Mouse (Mus musculus): ENCODE results near the gene Gm20388. TPM values are rescaled to one million over a fixed set of nuclear protein-coding genes. Genes with fewer than 3 reads are reported as not detected.
A peak's percentile ranks its signal among the peaks of the same experiment; 100 is the strongest.

The Gm20388 gene
- polyA plus RNA-seq, 1 experiment from 2014 or later = not detected

GRCm38 (mm10) chr8:120824638-120825037, 914.0 kb downstream of the Gm20388 start:
- peaks cover 35% of the 10 kb centered on the region for H3K27me3 ChIP-seq (ENCODE audit: control insufficient read depth, insufficient read depth, low read length)

GRCm38 (mm10) chr8:120828279-120828678, 917.6 kb downstream of the Gm20388 start:
- no peak overlapping the region for H3K27ac ChIP-seq (replicated peaks in 1 of 2; ENCODE audit: control insufficient read depth in 1 of 2, insufficient read depth in 1 of 2, low read depth in 2 of 2, low read length in 2 of 2)
- no peaks in the 10 kb centered on the region for H3K36me3 ChIP-seq (ENCODE audit: control insufficient read depth, insufficient read depth, low read length)
- H3K4me3 ChIP-seq (ENCODE audit: control insufficient read depth in 1 of 2, insufficient read depth in 1 of 2, low read depth in 1 of 2, low read length in 2 of 2) = no peak overlapping the region
- H3K4me1 ChIP-seq (ENCODE audit: control insufficient read depth in 2 of 2, insufficient read depth in 2 of 2, low read length in 2 of 2) = peaks cover 3 to 7% of the 10 kb centered on the region in 2 experiments; a peak in 2 of 4 replicates
- 12% methylated on average over 14 of the region's 14 CpGs for WGBS
- no peak overlapping the region for H3K4me2 ChIP-seq (ENCODE audit: low read length)
- no peak overlapping the region for H3K9ac ChIP-seq (ENCODE audit: low read length)
- no peak for ATAC-seq (ENCODE audit: insufficient number of reproducible peaks, insufficient read depth, low FRiP score, low read depth)
- peaks cover 4% of the 10 kb centered on the region; the same call in 1 of the 2 replicates for H3K9me3 ChIP-seq (ENCODE audit: control insufficient read depth, low read length)
- peaks cover 32% of the 10 kb centered on the region for H3K27me3 ChIP-seq (ENCODE audit: control insufficient read depth, insufficient read depth, low read length)

More at GRCm38 (mm10) chr8:120824638-120825037, 914.0 kb downstream of the Gm20388 start:
- H3K9me3 ChIP-seq (ENCODE audit: control insufficient read depth, low read length) = peaks cover 4% of the 10 kb centered on the region; the same call in 1 of the 2 replicates
- no peak overlapping the region for H3K4me3 ChIP-seq (ENCODE audit: control insufficient read depth in 1 of 2, insufficient read depth in 1 of 2, low read depth in 1 of 2, low read length in 2 of 2)
- H3K4me1 ChIP-seq (ENCODE audit: control insufficient read depth in 2 of 2, insufficient read depth in 2 of 2, low read length in 2 of 2) = no peaks in the 10 kb centered on the region
- 33% methylated on average over 7 of the region's 7 CpGs for WGBS
- H3K4me2 ChIP-seq (ENCODE audit: low read length) = no peak overlapping the region
- no peak for ATAC-seq (ENCODE audit: insufficient number of reproducible peaks, insufficient read depth, low FRiP score, low read depth)
- no peak overlapping the region for H3K27ac ChIP-seq (replicated peaks in 1 of 2; ENCODE audit: control insufficient read depth in 1 of 2, insufficient read depth in 1 of 2, low read depth in 2 of 2, low read length in 2 of 2)
- no peak overlapping the region for H3K9ac ChIP-seq (ENCODE audit: low read length)
- no peaks in the 10 kb centered on the region for H3K36me3 ChIP-seq (ENCODE audit: control insufficient read depth, insufficient read depth, low read length)

GRCm38 (mm10) chr8:120830661-120831060, 920.0 kb downstream of the Gm20388 start:
- H3K4me1 ChIP-seq (ENCODE audit: control insufficient read depth in 2 of 2, insufficient read depth in 2 of 2, low read length in 2 of 2) = peaks cover 3 to 7% of the 10 kb centered on the region in 2 experiments; a peak in 2 of 4 replicates
- no peak for ATAC-seq (ENCODE audit: insufficient number of reproducible peaks, insufficient read depth, low FRiP score, low read depth)
- WGBS = 85% methylated on average over 12 of the region's 12 CpGs
- no peak overlapping the region for H3K9ac ChIP-seq (ENCODE audit: low read length)
- peaks cover 47% of the 10 kb centered on the region for H3K27me3 ChIP-seq (ENCODE audit: control insufficient read depth, insufficient read depth, low read length)
- H3K4me2 ChIP-seq (ENCODE audit: low read length) = no peak overlapping the region
- H3K9me3 ChIP-seq (ENCODE audit: control insufficient read depth, low read length) = no peaks in the 10 kb centered on the region
- H3K27ac ChIP-seq (replicated peaks in 1 of 2; ENCODE audit: control insufficient read depth in 1 of 2, insufficient read depth in 1 of 2, low read depth in 2 of 2, low read length in 2 of 2) = no peak overlapping the region
- no peak overlapping the region for H3K4me3 ChIP-seq (ENCODE audit: control insufficient read depth in 1 of 2, insufficient read depth in 1 of 2, low read depth in 1 of 2, low read length in 2 of 2)
- H3K36me3 ChIP-seq (ENCODE audit: control insufficient read depth, insufficient read depth, low read length) = no peaks in the 10 kb centered on the region

- H3K4me1 ChIP-seq (ENCODE audit: control insufficient read depth in 2 of 2, insufficient read depth in 2 of 2, low read length in 2 of 2) = peaks cover 3 to 7% of the 10 kb centered on the region in 2 experiments; a peak in 2 of 4 replicates
- H3K9me3 ChIP-seq (ENCODE audit: control insufficient read depth, low read length) = no peaks in the 10 kb centered on the region
- 5% methylated on average over 13 of the region's 14 CpGs for WGBS
- H3K9ac ChIP-seq (ENCODE audit: low read length) = no peak overlapping the region
- H3K4me3 ChIP-seq (ENCODE audit: control insufficient read depth in 1 of 2, insufficient read depth in 1 of 2, low read depth in 1 of 2, low read length in 2 of 2) = peak overlapping the region; percentile 4 to 18; a peak in 2 of 4 replicates
- ATAC-seq (ENCODE audit: insufficient number of reproducible peaks, insufficient read depth, low FRiP score, low read depth) = no peak
- H3K27ac ChIP-seq (replicated peaks in 1 of 2; ENCODE audit: control insufficient read depth in 1 of 2, insufficient read depth in 1 of 2, low read depth in 2 of 2, low read length in 2 of 2) = no peak overlapping the region
- peak overlapping the region; percentile 60 for H3K4me2 ChIP-seq (ENCODE audit: low read length)
- H3K36me3 ChIP-seq (ENCODE audit: control insufficient read depth, insufficient read depth, low read length) = no peaks in the 10 kb centered on the region
- peaks cover 46% of the 10 kb centered on the region for H3K27me3 ChIP-seq (ENCODE audit: control insufficient read depth, insufficient read depth, low read length)
Observed at GRCm38 (mm10) chr8:120832022-120832421, 921.4 kb downstream of the Gm20388 start.

- H3K4me3 ChIP-seq (ENCODE audit: control insufficient read depth in 1 of 2, insufficient read depth in 1 of 2, low read depth in 1 of 2, low read length in 2 of 2) = no peak overlapping the region
- H3K27me3 ChIP-seq (ENCODE audit: control insufficient read depth, insufficient read depth, low read length) = peaks cover 41% of the 10 kb centered on the region
- no peaks in the 10 kb centered on the region for H3K36me3 ChIP-seq (ENCODE audit: control insufficient read depth, insufficient read depth, low read length)
- H3K4me2 ChIP-seq (ENCODE audit: low read length) = no peak overlapping the region
- no peak overlapping the region for H3K27ac ChIP-seq (replicated peaks in 1 of 2; ENCODE audit: control insufficient read depth in 1 of 2, insufficient read depth in 1 of 2, low read depth in 2 of 2, low read length in 2 of 2)
- H3K4me1 ChIP-seq (ENCODE audit: control insufficient read depth in 2 of 2, insufficient read depth in 2 of 2, low read length in 2 of 2) = peaks cover 3 to 7% of the 10 kb centered on the region in 2 experiments; a peak in 2 of 4 replicates
- H3K9ac ChIP-seq (ENCODE audit: low read length) = no peak overlapping the region
- no peak for ATAC-seq (ENCODE audit: insufficient number of reproducible peaks, insufficient read depth, low FRiP score, low read depth)
- H3K9me3 ChIP-seq (ENCODE audit: control insufficient read depth, low read length) = no peaks in the 10 kb centered on the region
- WGBS = 46% methylated on average over 4 of the region's 4 CpGs
Observed at GRCm38 (mm10) chr8:120833196-120833595, 922.6 kb downstream of the Gm20388 start.

GRCm38 (mm10) chr8:120839031-120839430, 928.4 kb downstream of the Gm20388 start:
- Histone ChIP-seq H3K27me3 (ENCODE audit: control insufficient read depth, insufficient read depth, low read length) (peaks cover 20% of the 10 kb centered on the region), H3K9me3 (ENCODE audit: control insufficient read depth, low read length) (no peaks in the 10 kb centered on the region), H3K4me1 (ENCODE audit: control insufficient read depth in 2 of 2, insufficient read depth in 2 of 2, low read length in 2 of 2) (peaks cover 9% of the 10 kb centered on the region in 2 experiments), H3K4me2 (ENCODE audit: low read length) (no peak overlapping the region), H3K4me3 (ENCODE audit: control insufficient read depth in 1 of 2, insufficient read depth in 1 of 2, low read depth in 1 of 2, low read length in 2 of 2) (no peak overlapping the region), H3K36me3 (ENCODE audit: control insufficient read depth, insufficient read depth, low read length) (no peaks in the 10 kb centered on the region), H3K27ac (replicated peaks in 1 of 2; ENCODE audit: control insufficient read depth in 1 of 2, insufficient read depth in 1 of 2, low read depth in 2 of 2, low read length in 2 of 2) (no peak overlapping the region), H3K9ac (ENCODE audit: low read length) (no peak overlapping the region)
- no peak for ATAC-seq (ENCODE audit: insufficient number of reproducible peaks, insufficient read depth, low FRiP score, low read depth)
- WGBS = 63% methylated on average over 14 of the region's 14 CpGs

GRCm38 (mm10) chr8:120843084-120843483, 932.4 kb downstream of the Gm20388 start:
- no peak overlapping the region for H3K4me2 ChIP-seq (ENCODE audit: low read length)
- peaks cover 20% of the 10 kb centered on the region for H3K27me3 ChIP-seq (ENCODE audit: control insufficient read depth, insufficient read depth, low read length)
- no peak overlapping the region for H3K27ac ChIP-seq (replicated peaks in 1 of 2; ENCODE audit: control insufficient read depth in 1 of 2, insufficient read depth in 1 of 2, low read depth in 2 of 2, low read length in 2 of 2)
- no peaks in the 10 kb centered on the region for H3K36me3 ChIP-seq (ENCODE audit: control insufficient read depth, insufficient read depth, low read length)
- ATAC-seq (ENCODE audit: insufficient number of reproducible peaks, insufficient read depth, low FRiP score, low read depth) = no peak
- H3K4me1 ChIP-seq (ENCODE audit: control insufficient read depth in 2 of 2, insufficient read depth in 2 of 2, low read length in 2 of 2) = peaks cover 9 to 17% of the 10 kb centered on the region in 2 experiments
- H3K9ac ChIP-seq (ENCODE audit: low read length) = no peak overlapping the region
- H3K4me3 ChIP-seq (ENCODE audit: control insufficient read depth in 1 of 2, insufficient read depth in 1 of 2, low read depth in 1 of 2, low read length in 2 of 2) = no peak overlapping the region
- no peaks in the 10 kb centered on the region for H3K9me3 ChIP-seq (ENCODE audit: control insufficient read depth, low read length)
- 75% methylated on average over 7 of the region's 7 CpGs for WGBS

- Histone ChIP-seq H3K9me3 (ENCODE audit: control insufficient read depth, low read length) (no peaks in the 10 kb centered on the region), H3K27ac (replicated peaks in 1 of 2; ENCODE audit: control insufficient read depth in 1 of 2, insufficient read depth in 1 of 2, low read depth in 2 of 2, low read length in 2 of 2) (no peak overlapping the region), H3K36me3 (ENCODE audit: control insufficient read depth, insufficient read depth, low read length) (no peaks in the 10 kb centered on the region), H3K4me1 (ENCODE audit: control insufficient read depth in 2 of 2, insufficient read depth in 2 of 2, low read length in 2 of 2) (peaks cover 0 to 8% of the 10 kb centered on the region in 2 experiments; a peak in 1 of 4 replicates), H3K4me3 (ENCODE audit: control insufficient read depth in 1 of 2, insufficient read depth in 1 of 2, low read depth in 1 of 2, low read length in 2 of 2) (no peak overlapping the region), H3K9ac (ENCODE audit: low read length) (no peak overlapping the region), H3K4me2 (ENCODE audit: low read length) (no peak overlapping the region), H3K27me3 (ENCODE audit: control insufficient read depth, insufficient read depth, low read length) (peaks cover 21% of the 10 kb centered on the region)
- no peak for ATAC-seq (ENCODE audit: insufficient number of reproducible peaks, insufficient read depth, low FRiP score, low read depth)
- 57% methylated on average over 5 of the region's 5 CpGs for WGBS
Observed at GRCm38 (mm10) chr8:120846018-120846417, 935.4 kb downstream of the Gm20388 start.

Measured in heart, embryonic 14.5 days (tissue).